Mouse (Mus musculus) lung, embryonic 15.5 days (tissue): ENCODE data around the gene Prl7d1. TPM values are rescaled to one million over a fixed set of nuclear protein-coding genes. Genes with fewer than 3 reads are reported as not detected.
"Not testable (repeated sequence)": the region's sequence is repeated elsewhere in the genome, so short reads cannot be mapped to it uniquely, and the experiment has no call there.

Experiments used
- ATAC-seq: fragments of 200-750 bp; cut with Nextera tagmentation; 2 replicates; pipeline ENCODE4 v1.8.0; 2017; ENCODE audit warnings: moderate number of reproducible peaks, borderline replicate concordance; ENCODE audit not compliant: low FRiP score, low TSS enrichment; ENCODE audit errors: extremely low read depth
- H3K27ac ChIP-seq: fragments of 300-500 bp; sonication (generic); 2 replicates; pipeline ENCODE4 v1.5.1; 2015; ENCODE audit warnings: moderate library complexity, mild to moderate bottlenecking, inconsistent platforms
- H3K27me3 ChIP-seq: fragments of 300-500 bp; sonication (generic); 2 replicates; pipeline ENCODE4 v1.6.1; 2015; ENCODE audit warnings: inconsistent platforms
- H3K36me3 ChIP-seq: fragments of 300-500 bp; sonication (generic); 2 replicates; pipeline ENCODE4 v1.6.1; 2015; ENCODE audit warnings: inconsistent platforms
- H3K4me1 ChIP-seq: fragments of 300-500 bp; sonication (generic); 2 replicates; pipeline ENCODE4 v1.6.1; 2015; ENCODE audit warnings: inconsistent platforms
- H3K4me2 ChIP-seq: fragments of 300-500 bp; sonication (generic); 2 replicates; pipeline ENCODE4 v1.6.1; 2015; ENCODE audit warnings: inconsistent platforms, mild to moderate bottlenecking, moderate library complexity
- H3K4me3 ChIP-seq: fragments of 300-500 bp; sonication (generic); 2 replicates; pipeline ENCODE4 v1.5.1; 2015; ENCODE audit warnings: mild to moderate bottlenecking, inconsistent platforms
- H3K9ac ChIP-seq: fragments of 300-500 bp; sonication (generic); 2 replicates; pipeline ENCODE4 v1.6.1; 2015; ENCODE audit warnings: inconsistent platforms
- H3K9me3 ChIP-seq: fragments of 300-500 bp; sonication (generic); 2 replicates; pipeline ENCODE4 v1.6.1; 2016; ENCODE audit warnings: inconsistent platforms
- WGBS: fragments of 180-500 bp; shearing (Covaris S2); methylation state at CpG from one replicate; pipeline ENCODE4 v1.1.7; 2015; 5-methylcytosine and 5-hydroxymethylcytosine counted together
- polyA plus RNA-seq: library from polyadenylated mRNA; unstranded; fragments of >200 nt; fragmentation: Nextera tagmentation; extraction: Ambion mirVana; gene quantifications from 2 replicates; pipeline ENCODE4 v1.2.1, GENCODE M21; 2015

The Prl7d1 gene
- polyA plus RNA-seq = not detected in 2 replicates

- Histone ChIP-seq H3K4me2 (no peak within 1 kb of the TSS), H3K9ac (no peak within 1 kb of the TSS), H3K4me3 (no peak within 1 kb of the TSS), H3K27me3 (no peaks in the 10 kb centered on the region), H3K9me3 (no peaks in the 10 kb centered on the region), H3K27ac (no peak within 1 kb of the TSS), H3K4me1 (no peaks in the 10 kb centered on the region), H3K36me3 (no peaks in the 10 kb centered on the region)
- 75% methylated on average over 5 of the region's 5 CpGs for WGBS
- no peak for ATAC-seq
Observed at GRCm38 (mm10) chr13:27716636-27717035, at the start of gene Prl7d1. Gene Prl7d1, minus strand, starts transcription at chr13:27716736.

DNA sequence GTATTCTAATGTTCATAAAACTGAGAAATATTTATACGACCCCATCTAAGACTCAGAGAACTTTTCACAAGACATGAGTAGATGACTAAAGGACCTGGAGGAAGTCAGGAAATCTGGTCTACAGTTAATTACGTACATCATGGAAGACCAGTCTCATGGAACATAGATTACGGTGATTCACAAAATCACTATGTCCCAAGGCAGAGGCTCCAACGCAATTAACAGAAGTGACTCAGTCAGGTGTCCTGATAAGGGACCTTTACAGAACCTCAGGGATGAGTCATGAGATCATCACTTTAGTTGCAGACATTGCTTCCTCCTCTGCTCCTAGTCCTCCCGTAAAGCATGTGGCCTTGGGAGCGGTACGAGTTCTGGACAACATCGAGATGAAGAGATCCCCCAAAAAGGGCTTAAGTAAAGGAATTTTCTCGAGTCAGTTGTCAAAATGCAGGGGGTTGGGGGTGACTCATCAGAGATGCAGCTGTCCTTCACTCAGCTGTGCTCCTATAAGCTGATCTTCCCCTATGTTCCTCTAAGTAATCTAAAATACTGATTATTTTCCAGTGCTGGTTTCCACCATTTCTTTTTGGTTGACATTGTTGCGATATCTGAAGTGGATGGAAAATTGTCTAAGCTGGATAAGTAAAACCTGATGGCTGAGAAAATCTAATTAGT lies 18.1 kb upstream of the Prl7d1 start:
- Histone ChIP-seq H3K4me3 (no peak overlapping the region), H3K4me1 (no peaks in the 10 kb centered on the region), H3K27ac (no peak overlapping the region), H3K4me2 (no peak overlapping the region), H3K36me3 (no peaks in the 10 kb centered on the region), H3K27me3 (no peaks in the 10 kb centered on the region), H3K9me3 (no peaks in the 10 kb centered on the region), H3K9ac (no peak overlapping the region)
- WGBS = 89% methylated on average over 10 of the region's 10 CpGs
- ATAC-seq = no peak

DNA sequence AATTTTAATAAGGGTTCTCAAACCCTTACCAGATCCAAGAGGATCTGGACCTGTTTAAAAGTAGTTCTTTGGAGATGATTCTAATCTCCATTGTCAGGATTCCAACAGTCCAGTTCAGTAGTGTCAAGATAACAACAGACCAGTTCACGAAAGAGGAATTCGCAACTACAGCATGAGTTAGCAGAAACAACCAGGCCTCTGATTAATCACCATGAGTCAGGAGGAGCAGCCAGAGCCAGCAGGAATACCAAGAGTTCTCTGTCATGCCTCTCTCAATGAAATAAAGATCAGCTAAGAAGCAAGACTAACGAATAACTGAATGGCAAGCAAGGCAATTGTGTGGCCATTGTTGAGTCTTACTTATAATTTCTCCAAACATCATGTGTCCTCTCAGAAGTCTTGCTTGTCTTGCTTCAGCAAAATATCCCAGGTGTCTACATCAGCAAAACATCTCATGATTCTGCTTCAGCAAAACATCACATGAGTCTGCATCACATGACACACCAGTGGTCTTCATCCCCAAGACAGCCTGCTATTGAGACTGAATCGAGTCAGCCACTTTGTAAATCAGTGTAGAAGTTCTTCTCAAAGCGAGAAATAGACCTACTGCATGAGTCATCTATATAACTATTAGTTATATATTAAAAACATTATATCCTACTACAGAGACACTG lies 13.9 kb upstream of the Prl7d1 start:
- ATAC-seq, H3K9me3 ChIP-seq, H3K4me3 ChIP-seq, H3K36me3 ChIP-seq, H3K4me2 ChIP-seq, H3K4me1 ChIP-seq, H3K9ac ChIP-seq, H3K27me3 ChIP-seq, H3K27ac ChIP-seq: not testable (repeated sequence)
- 77% methylated on average over 5 of the region's 5 CpGs for WGBS

DNA sequence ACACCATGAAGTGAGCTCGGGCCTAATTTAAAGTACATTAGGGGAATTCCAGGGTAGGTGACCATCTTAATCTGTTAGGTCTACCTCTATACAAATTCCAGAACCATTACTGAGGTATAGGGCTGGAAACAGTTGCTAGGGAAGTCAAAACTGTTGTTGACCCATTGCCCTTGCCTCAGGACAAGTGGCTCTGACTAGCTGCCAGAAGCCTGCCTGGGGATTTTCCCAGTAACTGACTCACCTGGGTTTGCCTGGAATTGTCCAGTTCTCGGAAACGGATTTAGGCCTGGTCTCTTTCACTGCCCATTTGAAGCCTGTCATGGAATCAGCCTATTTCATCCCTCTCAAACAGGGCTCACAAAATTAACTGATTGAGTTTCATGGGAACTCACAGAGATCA lies 8.5 kb upstream of the Prl7d1 start:
- not testable (repeated sequence) for H3K4me1 ChIP-seq, H3K4me2 ChIP-seq, H3K4me3 ChIP-seq, H3K27ac ChIP-seq, H3K36me3 ChIP-seq, H3K9ac ChIP-seq, H3K9me3 ChIP-seq, H3K27me3 ChIP-seq, ATAC-seq
- WGBS = 82% methylated on average over 3 of the region's 3 CpGs

DNA sequence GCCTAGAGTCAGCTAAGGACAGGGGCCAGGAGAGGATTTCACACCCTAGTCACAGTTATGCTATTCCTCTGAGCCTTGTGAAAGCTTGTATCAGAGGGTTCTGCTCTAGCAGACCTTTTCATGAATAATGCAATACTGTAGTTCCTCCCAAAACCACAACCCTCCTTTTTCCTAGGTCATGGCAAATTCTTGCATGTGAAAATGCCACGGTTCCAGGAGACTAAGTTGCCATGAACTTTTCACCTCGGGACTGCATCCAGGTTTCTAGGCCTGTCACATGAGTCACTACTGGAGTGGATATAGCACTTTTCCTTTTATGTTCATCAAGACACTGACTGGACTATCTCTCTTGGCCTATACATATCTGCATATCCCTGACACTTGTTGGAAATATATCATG lies 10.0 kb downstream of the Prl7d1 start:
- Histone ChIP-seq H3K27me3 (no peaks in the 10 kb centered on the region), H3K9me3 (no peaks in the 10 kb centered on the region), H3K4me1 (no peaks in the 10 kb centered on the region), H3K36me3 (no peaks in the 10 kb centered on the region), H3K4me2 (no peak overlapping the region), H3K27ac (no peak overlapping the region), H3K9ac (no peak overlapping the region), H3K4me3 (no peak overlapping the region)
- no peak for ATAC-seq
- WGBS = 60% methylated on average over 2 of the region's 2 CpGs

GRCm38 (mm10) chr13:27667936-27668335 lies 48.6 kb downstream of the Prl7d1 start, which contains the start of gene Prl7a2:
Gene Prl7a2, minus strand, starts transcription at chr13:27668036.
- Histone ChIP-seq H3K36me3 (no peaks in the 10 kb centered on the region), H3K4me1 (no peaks in the 10 kb centered on the region), H3K4me2 (no peak within 1 kb of the TSS), H3K27me3 (no peaks in the 10 kb centered on the region), H3K9me3 (no peaks in the 10 kb centered on the region), H3K9ac (no peak within 1 kb of the TSS), H3K4me3 (no peak within 1 kb of the TSS), H3K27ac (no peak within 1 kb of the TSS)
- ATAC-seq = no peak
- WGBS = 77% methylated on average over 4 of the region's 4 CpGs

GRCm38 (mm10) chr13:27660747-27661146 lies 55.8 kb downstream of the Prl7d1 start:
- H3K9me3 ChIP-seq = no peaks in the 10 kb centered on the region
- no peaks in the 10 kb centered on the region for H3K36me3 ChIP-seq
- no peaks in the 10 kb centered on the region for H3K27me3 ChIP-seq
- no peak overlapping the region for H3K4me2 ChIP-seq
- no peak overlapping the region for H3K27ac ChIP-seq
- no peak overlapping the region for H3K9ac ChIP-seq
- 45% methylated on average over 2 of the region's 2 CpGs for WGBS
- H3K4me3 ChIP-seq = no peak overlapping the region
- ATAC-seq = no peak
- no peaks in the 10 kb centered on the region for H3K4me1 ChIP-seq

Other genes starting within 250 kb of the Prl7d1 start
- gene Prl8a8, start 203.5 kb downstream of the Prl7d1 start, polyA plus RNA-seq = not detected in 2 replicates
- not detected in 2 replicates for gene Prl8a9, start 152.1 kb downstream of the Prl7d1 start, polyA plus RNA-seq
- gene Prl8a1, start 134.6 kb downstream of the Prl7d1 start, polyA plus RNA-seq = not detected in 2 replicates
- not detected in 2 replicates for gene Prl7b1, start 106.2 kb downstream of the Prl7d1 start, polyA plus RNA-seq
- not detected in 2 replicates for gene Prl7a1, start 74.2 kb downstream of the Prl7d1 start, polyA plus RNA-seq
- not detected in 2 replicates for gene Prl7a2, start 48.7 kb downstream of the Prl7d1 start, polyA plus RNA-seq
- gene Prl7c1, start 64.1 kb upstream of the Prl7d1 start, polyA plus RNA-seq = not detected in 2 replicates
- gene Prl2a1, start 84.9 kb upstream of the Prl7d1 start, polyA plus RNA-seq = not detected in 2 replicates
- not detected in 2 replicates for gene Prl2c1, start 132.6 kb upstream of the Prl7d1 start, polyA plus RNA-seq